Mouse (Mus musculus) megakaryocyte, embryonic 14.5 days (primary cell): ENCODE measurements at regions not wholly inside any gene's neighbourhood (a gene's known extent, or its start where the extent isn't known, plus 50 kb on each side); places are given as distances from the start of the nearest gene placed in this dataset.

Source experiments
- H3K27me3 ChIP-seq: replicated peaks from 2 replicates; pipeline ENCODE3; 2012; ENCODE audit warnings: inconsistent platforms
- H3K36me3 ChIP-seq: replicated peaks from 2 replicates; pipeline ENCODE3; 2012; ENCODE audit warnings: low read length, inconsistent platforms, mixed read lengths
- H3K4me1 ChIP-seq: 2 replicates; pipeline ENCODE4 v1.6.1; 2012; ENCODE audit warnings: inconsistent platforms
- H3K4me3 ChIP-seq: replicated peaks from 2 replicates; pipeline ENCODE3; 2012; ENCODE audit warnings: moderate library complexity, mild to moderate bottlenecking, inconsistent platforms
- H3K9me3 ChIP-seq: 2 replicates; pipeline ENCODE4 v1.6.1; 2012; ENCODE audit warnings: inconsistent platforms
- FLI1 ChIP-seq: IDR thresholded peaks from 2 replicates; pipeline ENCODE4 v1.6.1; 2012; ENCODE audit warnings: low read length, inconsistent platforms, mixed read lengths
- GATA1 ChIP-seq: IDR thresholded peaks from 3 replicates; pipeline ENCODE4 v1.6.1; 2012; ENCODE audit warnings: mixed read lengths, low read length, inconsistent platforms, borderline replicate concordance

GRCm38 (mm10) chr13:110752746-110753145, 357.9 kb downstream of the Plk2 start:
- peaks cover 23% of the 10 kb centered on the region for H3K27me3 ChIP-seq
- no peaks in the 10 kb centered on the region for H3K36me3 ChIP-seq
- H3K4me1 ChIP-seq, result 0 out of 2 replicates have a peak, but pooled peaks cover under 1% of the 10 kb centered on the region
- peaks cover 5% of the 10 kb centered on the region; the same call in 1 of the 2 replicates for H3K9me3 ChIP-seq
- TF ChIP-seq FLI1 (no peak), GATA1 (no peak)
- H3K4me3 ChIP-seq, result no peak overlapping the region

GRCm38 (mm10) chr13:110754548-110754947, 359.7 kb downstream of the Plk2 start:
- Histone ChIP-seq H3K9me3 (0 out of 2 replicates have a peak, but pooled peaks cover under 1% of the 10 kb centered on the region), H3K4me3 (no peak overlapping the region), H3K27me3 (peaks cover 13% of the 10 kb centered on the region), H3K4me1 (no peaks in the 10 kb centered on the region), H3K36me3 (no peaks in the 10 kb centered on the region)
- TF ChIP-seq FLI1, result no peak
- no peak for TF ChIP-seq GATA1

GRCm38 (mm10) chr13:110756877-110757276, 362.0 kb downstream of the Plk2 start:
- Histone ChIP-seq H3K27me3 (peaks cover 4% of the 10 kb centered on the region), H3K36me3 (no peaks in the 10 kb centered on the region), H3K9me3 (no peaks in the 10 kb centered on the region), H3K4me1 (no peaks in the 10 kb centered on the region), H3K4me3 (no peak overlapping the region)
- no peak for TF ChIP-seq GATA1
- TF ChIP-seq FLI1, result no peak

GRCm38 (mm10) chr13:110769210-110769609, 374.4 kb downstream of the Plk2 start:
- Histone ChIP-seq H3K4me1 (peaks cover 3% of the 10 kb centered on the region; the same call in 1 of the 2 replicates), H3K9me3 (no peaks in the 10 kb centered on the region), H3K36me3 (no peaks in the 10 kb centered on the region), H3K27me3 (no peaks in the 10 kb centered on the region), H3K4me3 (no peak overlapping the region)
- TF ChIP-seq FLI1 (no peak), GATA1 (no peak)

DNA sequence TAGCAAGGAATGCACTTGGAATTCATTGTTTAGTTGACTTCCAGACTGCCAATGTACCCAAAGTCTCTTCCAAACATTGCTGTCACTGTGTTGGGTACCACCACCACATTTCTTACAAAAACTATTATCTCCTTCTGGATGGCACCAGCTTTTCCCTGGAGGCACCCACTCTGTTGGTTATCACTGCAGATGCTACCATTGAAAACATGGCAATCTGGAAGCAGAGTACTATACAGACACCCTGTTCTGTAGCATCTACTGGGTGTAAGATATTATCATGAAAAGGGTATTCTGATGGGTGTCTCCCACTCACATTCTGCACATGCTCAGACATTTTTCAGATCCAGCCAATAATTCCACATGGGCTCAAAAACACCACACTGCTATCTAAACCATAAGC, 380.4 kb downstream of the Plk2 start:
- no peak for TF ChIP-seq FLI1
- TF ChIP-seq GATA1, result no peak

GRCm38 (mm10) chr13:110784162-110784785, 389.4 kb downstream of the Plk2 start:
- H3K4me3 ChIP-seq, result no peak overlapping the region
- H3K4me1 ChIP-seq, result peaks cover 14% of the 10 kb centered on the region
- H3K27me3 ChIP-seq, result no peaks in the 10 kb centered on the region
- TF ChIP-seq GATA1 (no peak), FLI1 (no peak)
- H3K36me3 ChIP-seq, result no peaks in the 10 kb centered on the region
- H3K9me3 ChIP-seq, result no peaks in the 10 kb centered on the region

More for the DNA sequence above, 380.4 kb downstream of the Plk2 start:
- peaks cover 4% of the 10 kb centered on the region; the same call in 1 of the 2 replicates for H3K4me1 ChIP-seq
- no peak overlapping the region for H3K4me3 ChIP-seq
- no peaks in the 10 kb centered on the region for H3K27me3 ChIP-seq
- H3K36me3 ChIP-seq, result no peaks in the 10 kb centered on the region
- H3K9me3 ChIP-seq, result no peaks in the 10 kb centered on the region

DNA sequence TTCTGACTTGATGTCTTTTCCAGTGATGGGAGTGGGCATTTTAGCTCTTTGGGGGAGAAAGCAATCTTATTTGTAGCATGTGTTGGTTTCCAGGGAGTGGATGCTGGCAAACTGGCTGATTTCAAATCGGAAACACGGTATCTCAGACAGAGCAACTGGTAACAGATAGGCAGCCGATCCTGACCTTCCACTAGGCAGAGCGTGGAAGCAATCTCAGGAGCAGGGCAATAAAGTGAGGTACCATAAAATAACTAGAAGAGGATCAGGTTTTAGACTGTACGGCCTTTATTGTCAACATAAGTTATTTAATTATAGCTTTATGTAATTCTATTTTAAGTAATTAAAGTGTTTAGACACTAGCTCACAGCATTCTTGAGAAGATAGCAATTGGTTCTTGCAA, 390.0 kb downstream of the Plk2 start:
- no peaks in the 10 kb centered on the region for H3K9me3 ChIP-seq
- no peaks in the 10 kb centered on the region for H3K27me3 ChIP-seq
- H3K36me3 ChIP-seq, result no peaks in the 10 kb centered on the region
- no peak for TF ChIP-seq GATA1
- TF ChIP-seq FLI1, result no peak
- H3K4me1 ChIP-seq, result peaks cover 10% of the 10 kb centered on the region
- H3K4me3 ChIP-seq, result no peak overlapping the region

GRCm38 (mm10) chr13:110798313-110798712, 403.5 kb downstream of the Plk2 start:
- Histone ChIP-seq H3K36me3 (no peaks in the 10 kb centered on the region), H3K27me3 (no peaks in the 10 kb centered on the region), H3K4me3 (peak overlapping the region; percentile 82), H3K9me3 (no peaks in the 10 kb centered on the region), H3K4me1 (peaks cover 24% of the 10 kb centered on the region)
- TF ChIP-seq GATA1, result no peak
- TF ChIP-seq FLI1, result no peak

- no peak overlapping the region for H3K4me3 ChIP-seq
- TF ChIP-seq FLI1 (no peak), GATA1 (no peak)
- no peaks in the 10 kb centered on the region for H3K36me3 ChIP-seq
- no peaks in the 10 kb centered on the region for H3K9me3 ChIP-seq
- peaks cover 20% of the 10 kb centered on the region for H3K4me1 ChIP-seq
- H3K27me3 ChIP-seq, result no peaks in the 10 kb centered on the region
Observed at GRCm38 (mm10) chr13:110802841-110803240, 408.0 kb downstream of the Plk2 start.

GRCm38 (mm10) chr13:110812401-110812800, 417.6 kb downstream of the Plk2 start:
- no peaks in the 10 kb centered on the region for H3K9me3 ChIP-seq
- H3K27me3 ChIP-seq, result no peaks in the 10 kb centered on the region
- H3K4me1 ChIP-seq, result peaks cover 3% of the 10 kb centered on the region; the same call in 1 of the 2 replicates
- no peak for TF ChIP-seq GATA1
- TF ChIP-seq FLI1, result no peak
- H3K36me3 ChIP-seq, result no peaks in the 10 kb centered on the region
- no peak overlapping the region for H3K4me3 ChIP-seq
